Mouse (Mus musculus): ENCODE measurements at regions not wholly inside any gene's neighbourhood (a gene's known extent, or its start where the extent isn't known, plus 50 kb on each side); places are given as distances from the start of the nearest gene placed in this dataset.

DNA sequence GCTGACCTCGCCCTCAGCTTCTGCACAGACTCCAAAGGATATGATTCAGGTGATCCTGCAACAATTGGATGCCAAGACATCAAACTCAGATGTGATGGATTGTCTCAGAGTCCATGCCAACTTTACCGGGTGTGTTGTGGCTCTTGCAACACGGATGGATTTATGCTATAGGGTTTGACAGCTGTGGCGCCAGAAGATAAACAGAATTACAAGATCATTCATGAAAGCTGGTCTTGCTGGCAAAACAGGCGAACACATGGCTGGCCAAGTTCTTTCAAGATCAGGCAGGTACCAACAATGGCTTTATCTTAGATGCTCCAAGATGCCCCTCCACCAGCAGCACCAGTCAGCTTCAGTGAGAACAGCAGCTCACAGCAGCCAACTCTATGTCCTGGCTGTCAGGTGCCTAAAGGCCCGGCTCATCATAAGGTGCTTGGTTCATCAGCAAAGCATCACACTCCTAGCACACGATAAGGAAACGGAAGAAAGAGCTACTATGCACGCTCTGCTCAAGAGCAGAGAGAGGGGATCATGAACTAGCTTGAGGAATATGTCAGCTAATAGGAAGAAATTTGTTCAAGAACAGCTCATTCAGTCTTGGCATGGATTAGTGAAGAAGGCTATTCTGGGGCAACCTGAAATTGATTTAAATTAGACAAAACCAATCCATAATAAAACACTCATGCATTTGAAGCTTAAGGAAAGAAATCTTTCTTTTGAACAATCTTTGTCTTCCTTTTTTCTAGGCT, 229.9 kb upstream of the Map3k1 start:
- ATAC-seq (ENCODE audit: low TSS enrichment): no peak

DNA sequence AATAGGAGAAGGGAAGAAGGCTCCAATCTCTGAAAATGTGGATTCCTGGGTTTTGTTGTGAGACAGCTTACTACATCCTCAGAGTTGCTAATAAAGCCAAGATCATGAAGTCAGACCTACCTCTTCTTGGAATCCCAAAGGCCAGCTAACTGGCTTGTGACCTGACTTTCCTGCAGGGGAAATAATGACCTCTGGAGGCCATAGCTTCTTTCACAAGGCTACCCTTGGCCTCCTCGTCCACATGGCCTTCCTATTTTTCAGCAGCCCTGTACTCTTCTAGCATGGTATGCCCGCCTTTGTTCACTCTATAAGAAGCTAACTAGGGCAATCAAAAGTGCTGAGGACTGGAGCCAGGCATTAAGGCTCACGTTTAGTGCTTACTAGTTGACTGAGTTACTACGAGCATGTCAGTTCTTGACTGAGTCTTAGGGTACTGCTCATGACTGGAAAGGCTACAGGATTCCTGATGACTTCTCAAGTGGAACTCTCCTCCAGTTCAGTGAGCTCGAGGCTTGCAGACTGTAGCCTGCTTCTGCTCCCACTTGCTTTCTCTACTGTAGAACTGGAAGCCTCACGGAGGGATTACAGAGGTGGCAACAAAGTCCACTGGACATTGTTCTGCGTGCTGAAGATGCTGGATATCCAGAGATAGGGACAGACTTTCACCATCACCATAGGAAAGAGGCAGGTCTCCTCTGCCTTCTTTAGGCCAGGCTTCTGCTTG, 230.8 kb upstream of the Map3k1 start:
- ATAC-seq (ENCODE audit: low TSS enrichment): no peak

- no peak for ATAC-seq (ENCODE audit: low TSS enrichment)
These were observed 234.9 kb upstream of the Map3k1 start for GRCm38 (mm10) chr13:112043524-112044246.

DNA sequence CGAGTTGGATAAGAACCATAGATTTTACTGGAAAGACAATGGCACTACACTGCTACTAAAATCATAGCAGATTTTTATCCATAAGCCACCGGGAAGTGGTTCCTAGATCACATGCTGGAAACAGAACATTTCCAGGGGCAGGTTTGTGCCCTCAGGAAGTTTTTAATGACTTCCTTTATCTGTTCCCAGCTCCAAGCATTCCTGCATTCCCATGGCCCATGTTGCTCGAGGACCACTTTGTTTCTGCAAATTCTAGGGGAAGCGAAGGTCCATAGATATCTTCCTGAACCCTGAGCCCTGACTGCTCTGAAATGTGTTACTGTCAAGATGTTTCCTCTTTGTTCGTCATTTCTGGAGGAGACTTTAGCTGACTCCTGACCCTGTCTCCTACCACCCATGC, 235.6 kb upstream of the Map3k1 start:
- no peak for ATAC-seq (ENCODE audit: low TSS enrichment)

GRCm38 (mm10) chr13:112046247-112047211, 237.7 kb upstream of the Map3k1 start:
- no peak for ATAC-seq (ENCODE audit: low TSS enrichment)

GRCm38 (mm10) chr13:112047408-112047807, 238.6 kb upstream of the Map3k1 start:
- no peak for ATAC-seq (ENCODE audit: low TSS enrichment)

DNA sequence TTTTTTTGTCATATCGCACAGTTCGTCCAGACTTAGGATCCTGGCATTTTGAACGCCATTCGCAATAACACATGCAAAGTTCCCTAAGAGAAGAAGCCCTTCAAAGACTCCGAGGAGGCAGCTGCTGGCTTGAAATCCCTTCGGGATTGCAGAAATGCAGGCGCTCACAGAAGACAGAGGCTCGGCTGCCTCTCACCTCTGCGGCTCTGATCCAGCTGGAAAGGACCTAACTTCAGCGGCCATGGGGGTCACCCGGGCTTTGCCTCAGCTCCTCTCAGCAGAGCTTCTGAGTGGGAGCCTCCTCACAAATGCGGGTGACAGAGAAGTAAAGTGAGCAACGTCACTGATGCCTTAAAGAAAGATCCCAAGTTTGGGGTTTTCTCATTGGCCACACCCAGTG, 239.1 kb upstream of the Map3k1 start:
- no peak for ATAC-seq (ENCODE audit: low TSS enrichment)

DNA sequence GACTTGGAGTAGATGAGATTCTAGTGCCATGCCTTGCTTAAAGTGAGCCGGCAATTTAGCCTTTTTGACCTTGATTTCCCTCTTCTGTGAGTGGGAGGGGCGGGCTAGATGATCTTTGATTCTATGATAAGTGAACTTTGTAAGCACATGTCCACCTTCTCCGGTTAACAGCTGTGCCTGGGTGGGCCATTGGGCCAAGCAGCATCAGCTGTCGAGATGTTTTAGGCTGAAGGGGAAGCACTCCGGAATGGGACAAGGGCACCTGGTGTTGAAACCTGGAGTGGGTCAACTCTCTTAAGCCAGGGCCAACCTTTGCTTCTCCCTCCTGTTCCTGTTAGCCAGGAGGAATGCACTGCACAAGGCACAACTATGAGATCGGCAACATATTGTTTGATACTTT, 239.5 kb upstream of the Map3k1 start:
- ATAC-seq (ENCODE audit: low TSS enrichment): no peak

DNA sequence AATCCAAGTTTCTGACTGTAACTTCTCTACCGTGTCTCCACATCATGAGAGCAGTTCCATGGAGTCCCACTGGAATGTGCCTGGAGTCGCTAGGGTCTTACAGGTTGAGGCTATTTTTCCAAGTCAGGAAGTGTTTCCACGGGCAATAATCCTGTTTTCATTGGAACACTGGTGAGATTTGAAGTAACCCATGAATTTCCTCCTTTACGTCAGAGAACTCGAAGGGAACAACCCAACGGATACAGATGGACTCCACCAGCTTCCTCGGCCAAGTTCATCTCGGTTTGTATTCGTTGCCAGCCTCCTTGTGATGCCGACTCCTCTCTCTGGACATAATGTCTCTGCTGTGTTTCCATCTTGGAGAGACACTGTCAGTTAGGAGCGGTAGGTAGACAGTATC, 237.4 kb upstream of the Ankrd55 start:
- no peak for ATAC-seq (ENCODE audit: low TSS enrichment)

GRCm38 (mm10) chr13:112052011-112052410, 236.2 kb upstream of the Ankrd55 start:
- no peak for ATAC-seq (ENCODE audit: low TSS enrichment)

DNA sequence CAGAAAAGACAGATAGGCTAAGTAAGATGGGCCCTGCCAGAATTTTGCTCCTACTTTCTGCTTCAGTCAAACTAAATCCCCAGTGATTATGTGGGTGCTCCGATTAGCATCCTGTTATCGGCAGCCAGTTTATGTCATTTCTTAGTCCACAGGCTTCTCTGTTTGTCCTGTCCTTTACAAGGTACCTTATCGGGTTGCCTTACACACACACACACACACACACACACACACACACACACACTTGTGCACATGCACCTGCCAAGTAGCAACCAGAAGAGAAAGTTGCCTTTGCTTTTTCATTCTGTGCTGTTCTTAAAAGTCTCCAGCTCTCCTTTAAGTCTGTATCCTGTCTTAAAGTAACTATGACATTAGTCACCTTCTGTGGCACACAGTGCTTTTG, 235.8 kb upstream of the Ankrd55 start:
- no peak for ATAC-seq (ENCODE audit: low TSS enrichment)

GRCm38 (mm10) chr13:112054879-112055371, 233.3 kb upstream of the Ankrd55 start:
- ATAC-seq (ENCODE audit: low TSS enrichment): no peak

DNA sequence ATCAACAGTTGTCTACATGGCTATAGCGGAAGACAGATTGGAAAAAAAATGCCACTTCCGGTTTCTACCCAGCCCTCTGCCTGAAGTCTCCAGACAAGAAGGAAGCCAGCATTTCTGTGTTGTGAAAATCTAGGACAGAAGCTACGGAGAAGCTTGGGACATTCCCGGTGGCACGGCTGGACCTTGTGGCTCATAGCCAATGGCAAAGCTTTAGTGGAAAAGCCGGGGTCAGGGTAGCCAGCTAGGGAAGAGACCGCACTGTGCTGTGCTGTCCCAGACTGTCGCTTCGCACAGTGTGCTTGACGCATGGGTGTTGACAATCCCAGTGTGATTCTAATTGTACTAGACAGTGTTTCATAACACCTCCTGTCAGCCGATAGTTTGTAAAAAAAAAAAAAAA, 230.0 kb upstream of the Ankrd55 start:
- no peak for ATAC-seq (ENCODE audit: low TSS enrichment)

DNA sequence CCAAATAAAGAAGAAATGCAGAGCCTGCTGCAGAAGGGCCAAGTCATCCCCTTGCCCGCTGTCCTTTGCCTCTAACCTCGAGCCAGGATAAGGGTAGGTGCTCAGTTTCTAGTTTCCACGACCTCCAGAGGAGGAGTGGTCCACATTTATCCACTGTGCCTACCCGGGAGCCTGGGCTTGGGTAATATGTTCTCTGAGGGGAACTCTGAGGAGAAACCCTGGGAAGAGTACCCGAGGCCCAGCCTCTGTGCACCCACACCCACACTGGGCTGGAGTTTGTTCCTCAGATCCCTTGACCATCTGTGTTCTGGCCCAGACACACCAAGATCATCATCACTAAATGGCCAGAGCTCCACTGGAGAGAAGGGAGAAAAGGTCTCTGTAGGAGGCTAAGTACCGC, 229.5 kb upstream of the Ankrd55 start:
- ATAC-seq (ENCODE audit: low TSS enrichment): no peak

- no peak for ATAC-seq (ENCODE audit: low TSS enrichment)
These were observed 226.2 kb upstream of the Ankrd55 start for GRCm38 (mm10) chr13:112062024-112062423.

GRCm38 (mm10) chr13:112063409-112064111, 224.7 kb upstream of the Ankrd55 start:
- no peak for ATAC-seq (ENCODE audit: low TSS enrichment)

GRCm38 (mm10) chr13:112064681-112065080, 223.6 kb upstream of the Ankrd55 start:
- no peak for ATAC-seq (ENCODE audit: low TSS enrichment)

DNA sequence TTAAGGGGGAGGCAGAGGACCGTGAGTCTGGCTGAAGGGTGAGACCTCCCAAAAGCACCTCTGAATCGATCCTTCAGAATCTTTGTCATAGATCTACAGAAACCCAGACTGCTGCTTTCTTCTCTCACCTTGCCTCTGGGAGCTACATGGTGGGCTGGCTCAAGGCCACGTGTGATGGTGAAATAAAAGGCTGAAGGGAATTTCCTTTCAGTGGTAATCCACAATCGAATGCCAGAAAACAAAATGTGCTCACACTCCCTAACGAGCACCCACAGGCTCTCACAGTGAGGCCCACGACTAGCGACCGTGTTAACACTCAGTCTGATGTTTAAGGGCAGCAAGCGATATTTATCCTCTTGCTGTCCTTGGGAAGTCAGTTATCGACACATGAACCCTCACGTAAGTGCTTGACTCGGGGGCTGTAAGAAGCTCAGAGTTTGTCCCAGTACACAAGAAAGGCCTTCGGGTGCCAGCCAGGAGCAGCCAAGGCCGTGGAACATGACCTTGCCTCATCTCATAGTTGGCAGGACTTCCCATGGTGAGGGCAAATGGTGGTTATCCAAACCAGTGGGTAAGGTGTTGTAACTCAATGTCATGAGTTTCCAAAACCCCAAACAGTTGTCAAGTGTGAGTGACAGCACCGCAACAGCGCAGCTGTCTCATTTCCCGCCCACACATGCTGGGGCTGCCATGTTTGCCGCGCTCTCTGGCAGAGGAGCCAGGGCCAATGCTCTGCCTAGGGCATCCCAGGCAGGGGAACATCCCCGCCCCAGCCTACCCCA, 221.0 kb upstream of the Ankrd55 start:
- ATAC-seq (ENCODE audit: low TSS enrichment): no peak

DNA sequence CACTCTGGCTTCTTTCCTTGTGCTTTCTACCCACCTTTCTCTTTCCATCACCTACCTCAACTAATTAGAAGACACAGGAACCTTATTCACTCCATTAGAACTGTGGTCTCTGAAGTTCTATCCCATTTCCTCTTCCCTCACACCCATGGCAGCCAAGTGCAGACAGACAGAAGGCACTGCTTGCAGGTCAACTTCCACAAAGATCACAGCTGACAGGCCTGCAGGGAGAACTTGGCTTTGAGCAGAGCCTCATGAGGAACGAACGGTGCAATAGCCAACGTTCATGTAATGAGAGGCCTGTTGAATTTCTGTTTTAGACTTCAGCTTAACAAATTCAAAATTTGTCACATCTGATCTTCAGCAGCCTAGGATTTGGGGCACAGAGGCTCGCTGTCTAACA, 217.5 kb upstream of the Ankrd55 start:
- ATAC-seq (ENCODE audit: low TSS enrichment): no peak

Measured in frontal cortex, adult (tissue).